Mouse (Mus musculus): ENCODE data around the gene Nrp2. TPM values are rescaled to one million over a fixed set of nuclear protein-coding genes. Genes with fewer than 3 reads are reported as not detected.
A peak's percentile ranks its signal among the peaks of the same experiment; 100 is the strongest.

The Nrp2 gene
- polyA plus RNA-seq, 1 experiment, result 43.2 TPM

DNA sequence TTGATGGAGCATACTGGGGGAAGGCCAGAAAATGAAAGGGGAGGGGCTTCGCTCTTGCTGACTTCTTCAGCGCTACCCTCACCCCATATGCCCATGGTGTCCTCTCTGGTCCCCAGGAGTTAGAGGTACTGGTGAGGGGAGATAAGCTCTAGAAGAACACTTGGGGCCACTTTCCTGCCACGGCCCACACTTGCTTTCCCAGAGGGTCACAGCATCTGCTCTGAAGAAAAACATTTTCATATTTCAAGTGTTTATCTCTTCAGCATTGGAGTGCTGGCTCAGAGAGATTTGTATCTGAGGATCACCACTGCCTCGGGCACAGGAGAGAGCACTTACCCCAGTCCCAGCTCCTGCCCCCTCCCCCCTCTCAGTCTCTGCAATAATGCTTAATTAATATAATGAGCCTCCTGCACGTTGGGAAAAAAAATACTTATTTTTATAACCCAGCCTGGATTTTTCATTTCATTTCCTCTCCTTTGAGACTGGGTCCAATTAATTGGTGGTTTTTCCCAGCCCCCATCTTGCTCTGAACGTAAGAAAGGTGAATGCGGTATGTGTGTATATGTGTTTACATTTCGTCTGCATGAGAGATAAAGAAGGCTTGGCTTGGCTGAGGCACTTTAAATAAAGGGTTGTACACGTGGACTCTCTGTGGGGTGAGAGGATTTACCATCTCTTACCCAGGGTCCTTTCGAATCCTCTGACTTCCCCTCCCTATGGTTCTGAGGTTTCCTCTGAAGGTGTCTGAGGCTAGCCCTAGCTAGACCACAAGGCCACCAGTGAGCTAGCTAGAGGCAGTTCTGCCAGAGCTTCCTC lies 70.2 kb downstream of the Nrp2 start:
- Histone ChIP-seq H3K4me3 (ENCODE audit: insufficient read depth, low read depth, low read length) (no peak overlapping the region), H3K27ac (replicated peaks; ENCODE audit: low read depth, low read length) (peak overlapping the region; percentile 17; the same call in 1 of the 2 replicates), H3K4me1 (ENCODE audit: control insufficient read depth, insufficient read depth, insufficient read length, low read length) (peaks cover 41% of the 10 kb centered on the region)

GRCm38 (mm10) chr1:62773921-62774191 lies 70.8 kb downstream of the Nrp2 start:
- Histone ChIP-seq H3K4me1 (ENCODE audit: control insufficient read depth, insufficient read depth, insufficient read length, low read length) (peaks cover 41% of the 10 kb centered on the region), H3K4me3 (ENCODE audit: insufficient read depth, low read depth, low read length) (no peak overlapping the region), H3K27ac (replicated peaks; ENCODE audit: low read depth, low read length) (peak overlapping the region; percentile 17; the same call in 1 of the 2 replicates)

- Histone ChIP-seq H3K27ac (replicated peaks; ENCODE audit: low read depth, low read length) (peak overlapping the region; percentile 35; the same call in 1 of the 2 replicates), H3K4me1 (ENCODE audit: control insufficient read depth, insufficient read depth, insufficient read length, low read length) (peaks cover 41% of the 10 kb centered on the region), H3K4me3 (ENCODE audit: insufficient read depth, low read depth, low read length) (no peak overlapping the region)
Measured at GRCm38 (mm10) chr1:62774288-62775218, 71.5 kb downstream of the Nrp2 start.

GRCm38 (mm10) chr1:62777320-62778235 lies 74.5 kb downstream of the Nrp2 start:
- H3K27ac ChIP-seq (replicated peaks; ENCODE audit: low read depth, low read length), result peak overlapping the region; percentile 4; the same call in 1 of the 2 replicates
- no peak overlapping the region for H3K4me3 ChIP-seq (ENCODE audit: insufficient read depth, low read depth, low read length)
- peaks cover 28% of the 10 kb centered on the region for H3K4me1 ChIP-seq (ENCODE audit: control insufficient read depth, insufficient read depth, insufficient read length, low read length)

GRCm38 (mm10) chr1:62778910-62779309 lies 75.8 kb downstream of the Nrp2 start:
- Histone ChIP-seq H3K27ac (replicated peaks; ENCODE audit: low read depth, low read length) (no peak overlapping the region), H3K4me3 (ENCODE audit: insufficient read depth, low read depth, low read length) (no peak overlapping the region), H3K4me1 (ENCODE audit: control insufficient read depth, insufficient read depth, insufficient read length, low read length) (peaks cover 24% of the 10 kb centered on the region)

DNA sequence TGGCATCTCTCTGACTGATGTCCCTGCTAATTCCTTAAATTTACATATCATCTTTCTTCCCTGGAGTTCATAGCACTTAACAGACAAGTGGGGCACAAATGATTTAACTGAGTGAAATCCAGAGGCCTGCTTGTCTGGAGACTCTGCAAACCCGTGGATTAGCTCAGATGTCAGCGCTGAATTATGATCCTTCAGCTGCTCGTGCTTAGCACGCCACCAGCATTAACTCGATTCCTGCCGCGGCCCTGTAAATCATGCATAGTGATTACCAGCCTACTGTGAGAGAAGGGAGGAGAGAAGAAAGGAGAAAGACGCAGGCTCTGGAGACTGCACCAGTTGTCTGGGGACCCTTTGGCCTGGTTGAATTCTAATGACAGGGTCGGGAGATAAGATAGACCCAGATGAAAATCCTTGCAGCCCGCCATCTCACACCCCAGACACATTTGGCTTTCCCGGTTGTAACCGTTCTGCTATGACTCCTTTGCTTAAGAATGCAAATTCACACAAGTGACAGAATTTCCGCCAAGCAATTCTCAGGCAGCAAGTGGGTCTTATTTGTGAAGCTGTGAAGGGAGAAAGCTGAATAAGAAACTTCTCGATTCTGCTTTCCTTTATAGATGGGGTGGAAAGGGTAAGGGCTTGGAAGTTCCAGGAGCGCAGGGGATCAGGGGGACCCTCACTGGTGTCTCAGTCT lies 77.1 kb downstream of the Nrp2 start:
- Histone ChIP-seq H3K4me1 (ENCODE audit: control insufficient read depth, insufficient read depth, insufficient read length, low read length) (peaks cover 14% of the 10 kb centered on the region; the same call in 1 of the 2 replicates), H3K4me3 (ENCODE audit: insufficient read depth, low read depth, low read length) (no peak overlapping the region), H3K27ac (replicated peaks; ENCODE audit: low read depth, low read length) (no peak overlapping the region)

- no peak overlapping the region for H3K4me3 ChIP-seq (ENCODE audit: insufficient read depth, low read depth, low read length)
- no peak overlapping the region for H3K27ac ChIP-seq (replicated peaks; ENCODE audit: low read depth, low read length)
- peaks cover 5% of the 10 kb centered on the region; the same call in 1 of the 2 replicates for H3K4me1 ChIP-seq (ENCODE audit: control insufficient read depth, insufficient read depth, insufficient read length, low read length)
Measured at GRCm38 (mm10) chr1:62782155-62782554, 79.1 kb downstream of the Nrp2 start.

GRCm38 (mm10) chr1:62782573-62782972 lies 79.5 kb downstream of the Nrp2 start:
- Histone ChIP-seq H3K4me3 (ENCODE audit: insufficient read depth, low read depth, low read length) (no peak overlapping the region), H3K27ac (replicated peaks; ENCODE audit: low read depth, low read length) (no peak overlapping the region), H3K4me1 (ENCODE audit: control insufficient read depth, insufficient read depth, insufficient read length, low read length) (peaks cover 1% of the 10 kb centered on the region; the same call in 1 of the 2 replicates)

GRCm38 (mm10) chr1:62783354-62784083 lies 80.4 kb downstream of the Nrp2 start:
- H3K27ac ChIP-seq (replicated peaks; ENCODE audit: low read depth, low read length), result no peak overlapping the region
- H3K4me1 ChIP-seq (ENCODE audit: control insufficient read depth, insufficient read depth, insufficient read length, low read length), result no peaks in the 10 kb centered on the region
- H3K4me3 ChIP-seq (ENCODE audit: insufficient read depth, low read depth, low read length), result no peak overlapping the region

DNA sequence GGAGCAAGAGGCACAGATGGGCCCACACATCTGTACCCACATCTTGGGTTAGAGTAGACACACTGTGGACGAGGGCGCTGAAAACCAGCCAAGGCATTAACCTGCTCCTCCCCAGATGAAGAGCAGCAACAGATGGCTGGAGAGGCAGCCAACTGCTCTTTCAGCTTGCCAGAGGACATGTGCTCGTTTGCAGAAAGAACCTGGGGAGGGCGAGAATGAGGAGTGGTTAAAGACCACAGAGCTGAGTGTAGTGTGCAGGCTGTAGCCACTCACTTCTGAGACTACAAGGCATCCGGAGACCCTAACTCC lies 81.0 kb downstream of the Nrp2 start:
- no peak overlapping the region for H3K4me3 ChIP-seq (ENCODE audit: insufficient read depth, low read depth, low read length)
- no peak overlapping the region for H3K27ac ChIP-seq (replicated peaks; ENCODE audit: low read depth, low read length)
- no peaks in the 10 kb centered on the region for H3K4me1 ChIP-seq (ENCODE audit: control insufficient read depth, insufficient read depth, insufficient read length, low read length)

GRCm38 (mm10) chr1:62786255-62786654 lies 83.2 kb downstream of the Nrp2 start:
- H3K4me1 ChIP-seq (ENCODE audit: control insufficient read depth, insufficient read depth, insufficient read length, low read length), result no peaks in the 10 kb centered on the region
- no peak overlapping the region for H3K27ac ChIP-seq (replicated peaks; ENCODE audit: low read depth, low read length)
- H3K4me3 ChIP-seq (ENCODE audit: insufficient read depth, low read depth, low read length), result no peak overlapping the region

GRCm38 (mm10) chr1:62787546-62787945 lies 84.5 kb downstream of the Nrp2 start:
- H3K27ac ChIP-seq (replicated peaks; ENCODE audit: low read depth, low read length), result no peak overlapping the region
- H3K4me1 ChIP-seq (ENCODE audit: control insufficient read depth, insufficient read depth, insufficient read length, low read length), result no peaks in the 10 kb centered on the region
- no peak overlapping the region for H3K4me3 ChIP-seq (ENCODE audit: insufficient read depth, low read depth, low read length)

- H3K4me3 ChIP-seq (ENCODE audit: insufficient read depth, low read depth, low read length), result no peak overlapping the region
- no peak overlapping the region for H3K27ac ChIP-seq (replicated peaks; ENCODE audit: low read depth, low read length)
Measured at GRCm38 (mm10) chr1:62794223-62794895, 91.3 kb downstream of the Nrp2 start.

More at GRCm38 (mm10) chr1:62794223-62794895, 91.3 kb downstream of the Nrp2 start:
- H3K4me1 ChIP-seq (ENCODE audit: control insufficient read depth, insufficient read depth, insufficient read length, low read length), result no peaks in the 10 kb centered on the region

Measured in brown adipose tissue, adult 24 weeks (tissue).